Mouse (Mus musculus): ENCODE results near the gene Speer3. TPM values are rescaled to one million over a fixed set of nuclear protein-coding genes. Genes with fewer than 3 reads are reported as not detected.

The Speer3 gene
- polyA plus RNA-seq (2012; rRNA removed) = not detected in 2 replicates

GRCm38 (mm10) chr5:13791319-13791718, at the start of gene Speer3:
TSS of gene Speer3 (plus strand) at chr5:13791619.

Other genes starting within 250 kb of the Speer3 start
- 0.84 and 1.0 TPM in 2 replicates for gene Sema3e, start 233.7 kb downstream of the Speer3 start, polyA plus RNA-seq (2012; rRNA removed)